Mouse (Mus musculus) heart, embryonic 11.5 days (tissue): ENCODE measurements around the gene Pgm5. TPM values are rescaled to one million over a fixed set of nuclear protein-coding genes. Genes with fewer than 3 reads are reported as not detected.

Experiments
- ATAC-seq: fragments of 200-750 bp; cut with Nextera tagmentation; replicated peaks from 2 replicates; pipeline ENCODE4 v1.8.0; 2017; ENCODE audit warnings: moderate library complexity; ENCODE audit not compliant: insufficient number of reproducible peaks, low FRiP score, low TSS enrichment
- H3K27ac ChIP-seq: fragments of 300-500 bp; sonication (generic); 2 replicates; pipeline ENCODE4 v1.5.1; 2014; ENCODE audit warnings: mild to moderate bottlenecking, low read depth, low read length
- H3K27me3 ChIP-seq: fragments of 300-500 bp; sonication (generic); 2 replicates; pipeline ENCODE4 v1.6.1; 2014; ENCODE audit warnings: mild to moderate bottlenecking, low read length, mixed read lengths; ENCODE audit not compliant: control insufficient read depth, insufficient read depth
- H3K36me3 ChIP-seq: fragments of 300-500 bp; sonication (generic); 2 replicates; pipeline ENCODE4 v1.6.1; 2014; ENCODE audit warnings: mild to moderate bottlenecking, low read length, moderate library complexity, mixed read lengths; ENCODE audit not compliant: control insufficient read depth, insufficient read depth
- H3K4me1 ChIP-seq: fragments of 300-500 bp; sonication (generic); 2 replicates; pipeline ENCODE4 v1.6.1; 2014; ENCODE audit warnings: low read length; ENCODE audit not compliant: control insufficient read depth, insufficient read depth
- H3K4me2 ChIP-seq: fragments of 300-500 bp; sonication (generic); 2 replicates; pipeline ENCODE4 v1.6.1; 2014; ENCODE audit warnings: mild to moderate bottlenecking, moderate library complexity
- H3K4me3 ChIP-seq: fragments of 300-500 bp; sonication (generic); 2 replicates; pipeline ENCODE4 v1.5.1; 2014; ENCODE audit warnings: low read depth, low read length
- H3K9ac ChIP-seq: fragments of 300-500 bp; sonication (generic); 2 replicates; pipeline ENCODE4 v1.6.1; 2014; ENCODE audit warnings: mild to moderate bottlenecking, low read depth, low read length, moderate library complexity
- H3K9me3 ChIP-seq: fragments of 300-500 bp; sonication (generic); replicated peaks from 2 replicates; pipeline ENCODE4 v1.6.1; 2016; ENCODE audit warnings: low read length; ENCODE audit not compliant: control insufficient read depth
- WGBS: fragments of 180-500 bp; shearing (Covaris S2); extraction: QIAGEN DNeasy Blood & Tissue Kit; methylation state at CpG from one replicate; pipeline ENCODE4 v1.1.7; 2014; ENCODE audit not compliant: insufficient replicate concordance; 5-methylcytosine and 5-hydroxymethylcytosine counted together
- polyA plus RNA-seq: library from polyadenylated mRNA; unstranded; fragments of >200 nt; fragmentation: Nextera tagmentation; extraction: Ambion mirVana; gene quantifications from 2 replicates; pipeline ENCODE4 v1.2.1, GENCODE M21; 2014

Gene Pgm5
- polyA plus RNA-seq, 1 experiment from 2014 or later = 6.3 TPM

DNA sequence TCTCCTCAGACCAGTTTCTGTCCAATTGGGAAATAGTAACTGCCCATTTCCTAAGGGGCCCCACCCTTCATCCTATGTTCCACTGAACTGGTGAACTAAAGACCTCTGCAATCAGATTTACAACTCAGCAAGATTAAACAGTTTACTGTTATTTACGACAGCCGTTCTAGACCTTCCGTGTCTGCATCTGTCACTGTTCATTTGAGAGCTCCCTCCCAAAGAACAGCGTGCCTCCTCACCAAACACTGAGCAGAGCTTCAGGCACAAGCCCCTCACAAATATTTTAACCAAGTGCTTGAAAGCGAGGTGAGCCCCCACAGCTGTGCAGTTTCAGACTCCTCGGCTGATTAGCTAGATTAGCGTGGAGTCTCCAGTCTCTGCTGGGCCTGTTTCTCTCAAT, 13.3 kb downstream of the Pgm5 start:
- Histone ChIP-seq H3K36me3 (no peaks in the 10 kb centered on the region), H3K27ac (no peak overlapping the region), H3K9me3 (no peaks in the 10 kb centered on the region), H3K4me2 (no peak overlapping the region), H3K9ac (no peak overlapping the region), H3K4me1 (peaks cover 26% of the 10 kb centered on the region), H3K27me3 (no peaks in the 10 kb centered on the region), H3K4me3 (no peak overlapping the region)
- no peak for ATAC-seq
- 39% methylated on average over 7 of the region's 7 CpGs for WGBS

DNA sequence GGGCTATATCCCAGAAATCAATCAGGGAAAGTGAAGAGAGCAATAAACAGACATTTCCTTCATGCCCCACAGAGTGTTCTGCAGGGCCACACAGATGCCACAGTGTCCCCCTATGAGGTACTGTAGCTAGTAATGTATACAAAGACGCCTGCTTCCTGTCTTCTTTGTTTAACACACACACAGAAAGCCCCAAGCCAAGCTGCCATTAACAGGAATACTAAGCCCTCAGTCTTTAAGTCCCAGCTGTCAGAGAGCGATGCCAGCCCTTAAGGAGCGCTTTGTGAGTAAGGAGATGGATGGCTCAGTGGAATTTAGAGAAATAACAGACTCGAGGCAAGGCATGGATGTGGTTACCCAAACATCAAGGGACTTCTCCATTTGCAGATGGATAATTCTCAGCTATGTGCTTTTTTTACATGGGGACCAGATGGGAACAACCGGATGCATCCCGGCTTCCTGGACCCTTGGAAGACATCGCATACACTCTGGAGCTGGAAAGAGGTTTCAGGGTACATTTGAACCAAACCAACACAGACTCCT, 16.6 kb downstream of the Pgm5 start:
- Histone ChIP-seq H3K9me3 (no peaks in the 10 kb centered on the region), H3K4me3 (no peak overlapping the region), H3K4me2 (no peak overlapping the region), H3K27me3 (no peaks in the 10 kb centered on the region), H3K9ac (no peak overlapping the region), H3K4me1 (peaks cover 14% of the 10 kb centered on the region), H3K27ac (no peak overlapping the region), H3K36me3 (no peaks in the 10 kb centered on the region)
- 50% methylated on average over 7 of the region's 7 CpGs for WGBS
- no peak for ATAC-seq

DNA sequence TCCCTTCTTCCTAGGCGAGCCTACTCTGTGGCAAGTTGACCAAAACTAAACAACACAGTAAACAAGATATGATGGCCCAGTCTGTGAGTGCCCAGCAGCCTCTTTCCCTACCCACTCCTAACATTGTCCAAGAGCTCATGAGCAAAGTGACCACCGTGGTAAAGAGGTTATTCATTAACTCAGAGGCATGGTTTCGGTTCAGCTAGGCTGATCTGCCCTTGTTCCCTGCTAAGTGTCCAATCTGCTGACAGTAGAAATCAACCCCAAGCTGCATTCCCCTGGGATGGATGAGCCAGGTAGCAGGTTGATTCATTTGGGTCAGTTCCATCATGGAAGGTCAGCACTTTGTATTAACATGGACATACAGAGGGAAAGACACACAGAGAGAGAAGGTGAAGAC, 19.6 kb downstream of the Pgm5 start:
- WGBS = 84% methylated on average over 3 of the region's 3 CpGs
- H3K27ac ChIP-seq = no peak overlapping the region
- no peaks in the 10 kb centered on the region for H3K9me3 ChIP-seq

DNA sequence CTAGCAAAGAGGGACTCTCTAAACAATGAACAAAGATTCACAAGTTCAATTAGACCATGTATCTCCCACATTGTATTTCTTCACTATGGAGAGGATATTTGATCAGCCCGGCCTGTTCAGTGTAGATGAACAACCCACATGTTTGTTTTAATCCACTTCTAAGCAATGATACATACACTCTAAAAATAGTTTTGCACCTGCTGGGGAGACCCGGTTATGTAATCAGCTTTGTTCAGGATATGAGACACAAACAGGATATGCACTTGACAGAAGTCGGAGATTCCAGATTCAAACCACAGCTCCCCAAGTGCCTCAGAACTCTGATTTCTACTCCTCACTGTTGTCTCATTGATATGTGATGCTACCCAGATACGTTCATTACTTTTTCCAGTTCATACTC, 37.1 kb downstream of the Pgm5 start:
- Histone ChIP-seq H3K9ac (no peak overlapping the region), H3K4me2 (no peak overlapping the region), H3K27ac (no peak overlapping the region), H3K27me3 (no peaks in the 10 kb centered on the region), H3K4me1 (no peaks in the 10 kb centered on the region), H3K4me3 (no peak overlapping the region), H3K9me3 (no peaks in the 10 kb centered on the region), H3K36me3 (no peaks in the 10 kb centered on the region; the same call in 1 of the 2 replicates)
- WGBS = 66% methylated on average over 4 of the region's 4 CpGs
- ATAC-seq = no peak

More for the DNA sequence above, 19.6 kb downstream of the Pgm5 start:
- no peak overlapping the region for H3K4me3 ChIP-seq
- no peaks in the 10 kb centered on the region for H3K36me3 ChIP-seq
- peaks cover 3% of the 10 kb centered on the region; the same call in 1 of the 2 replicates for H3K4me1 ChIP-seq
- no peaks in the 10 kb centered on the region for H3K27me3 ChIP-seq
- no peak overlapping the region for H3K9ac ChIP-seq
- ATAC-seq = no peak
- H3K4me2 ChIP-seq = no peak overlapping the region

DNA sequence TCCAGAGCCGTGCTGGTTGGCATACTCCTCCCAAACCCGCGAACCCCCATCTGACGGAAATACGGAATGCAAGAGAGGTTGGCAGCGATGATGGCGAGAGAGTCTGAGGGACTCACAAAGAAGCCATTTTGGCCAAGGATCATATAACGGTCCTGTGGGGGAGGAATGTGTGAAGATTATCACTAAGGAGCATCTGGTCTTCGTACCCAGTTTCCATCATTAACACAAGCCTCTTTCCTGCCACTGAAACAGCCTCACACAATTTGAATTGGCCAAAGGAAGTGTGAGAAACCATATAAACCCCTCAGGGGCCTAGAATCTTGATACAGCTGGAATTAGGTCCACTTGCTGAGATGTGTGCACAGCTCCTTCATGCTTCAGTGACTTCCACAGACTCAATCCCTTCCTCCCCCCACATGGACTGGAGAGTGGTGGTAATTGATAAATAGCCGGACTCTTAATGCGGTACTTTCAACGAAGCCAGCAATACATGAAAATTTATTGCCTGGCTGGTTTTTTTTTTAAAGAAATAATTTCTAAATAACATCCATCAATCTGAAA, 45.9 kb downstream of the Pgm5 start:
- ATAC-seq = no peak
- Histone ChIP-seq H3K4me2 (no peak overlapping the region), H3K9ac (no peak overlapping the region), H3K4me1 (0 out of 2 replicates have a peak, but pooled peaks cover 4% of the 10 kb centered on the region), H3K4me3 (no peak overlapping the region), H3K9me3 (no peaks in the 10 kb centered on the region), H3K36me3 (peaks cover 7% of the 10 kb centered on the region), H3K27me3 (no peaks in the 10 kb centered on the region), H3K27ac (no peak overlapping the region)
- WGBS = 75% methylated on average over 12 of the region's 12 CpGs

DNA sequence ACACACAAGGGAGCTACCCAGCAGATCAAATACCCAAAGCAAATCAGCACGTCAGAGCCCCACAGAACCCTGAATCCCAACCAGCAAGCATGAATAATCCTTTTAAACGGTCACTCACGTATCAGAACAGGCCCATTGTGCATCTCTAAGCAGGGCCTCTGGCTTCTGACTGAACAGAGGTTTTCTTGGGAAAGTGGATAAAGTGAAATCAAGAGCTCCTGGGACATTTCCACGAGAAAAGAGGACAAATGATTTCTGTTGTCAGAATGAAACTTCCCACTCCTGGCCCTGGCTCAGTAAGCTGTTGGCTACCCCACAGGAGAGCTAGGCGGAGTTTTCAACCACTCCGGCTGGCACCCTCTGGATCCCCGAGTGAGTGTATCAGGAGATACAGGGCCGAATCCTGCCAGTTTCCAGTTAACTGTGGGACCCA, 48.8 kb downstream of the Pgm5 start:
- Histone ChIP-seq H3K9me3 (no peaks in the 10 kb centered on the region), H3K27me3 (no peaks in the 10 kb centered on the region), H3K4me2 (no peak overlapping the region), H3K4me3 (no peak overlapping the region), H3K4me1 (0 out of 2 replicates have a peak, but pooled peaks cover 4% of the 10 kb centered on the region), H3K27ac (no peak overlapping the region), H3K36me3 (no peaks in the 10 kb centered on the region), H3K9ac (no peak overlapping the region)
- no peak for ATAC-seq
- 74% methylated on average over 8 of the region's 8 CpGs for WGBS

DNA sequence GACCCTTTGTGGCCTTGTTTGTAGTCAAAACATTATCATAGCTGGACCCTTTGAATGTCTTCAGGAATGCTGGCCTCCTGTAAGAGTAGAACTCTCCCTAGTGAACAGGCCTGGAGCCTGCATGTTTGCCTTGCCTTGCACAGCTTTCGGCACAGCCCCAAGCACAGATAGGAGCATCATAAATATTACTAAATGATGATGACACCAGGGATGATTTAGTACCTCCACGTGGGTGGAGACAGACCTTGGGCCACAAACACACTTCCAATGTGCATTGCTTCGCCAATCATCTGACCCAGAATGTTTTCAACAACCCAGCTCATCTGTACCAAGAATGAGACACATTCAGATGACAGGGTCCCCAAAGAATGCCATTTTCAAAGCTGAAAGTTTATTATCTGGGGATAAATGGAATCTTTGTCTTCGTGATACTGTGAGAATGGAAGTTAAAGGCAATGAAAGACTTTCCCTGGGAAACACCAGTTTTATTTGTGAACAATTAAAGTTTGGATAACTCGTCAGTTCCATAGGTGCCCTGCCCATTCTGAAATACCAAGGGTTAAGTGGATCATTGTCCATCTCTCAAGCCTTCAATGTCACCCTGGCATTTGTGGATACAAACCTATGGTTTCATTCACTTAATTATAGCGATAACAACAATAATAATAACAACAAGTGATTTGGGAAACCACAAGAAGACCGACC, 49.4 kb downstream of the Pgm5 start:
- Histone ChIP-seq H3K27ac (no peak overlapping the region), H3K4me1 (0 out of 2 replicates have a peak, but pooled peaks cover 4% of the 10 kb centered on the region), H3K4me2 (no peak overlapping the region), H3K4me3 (no peak overlapping the region), H3K36me3 (no peaks in the 10 kb centered on the region), H3K9me3 (no peaks in the 10 kb centered on the region), H3K27me3 (no peaks in the 10 kb centered on the region), H3K9ac (no peak overlapping the region)
- no peak for ATAC-seq
- WGBS = 81% methylated on average over 7 of the region's 7 CpGs

DNA sequence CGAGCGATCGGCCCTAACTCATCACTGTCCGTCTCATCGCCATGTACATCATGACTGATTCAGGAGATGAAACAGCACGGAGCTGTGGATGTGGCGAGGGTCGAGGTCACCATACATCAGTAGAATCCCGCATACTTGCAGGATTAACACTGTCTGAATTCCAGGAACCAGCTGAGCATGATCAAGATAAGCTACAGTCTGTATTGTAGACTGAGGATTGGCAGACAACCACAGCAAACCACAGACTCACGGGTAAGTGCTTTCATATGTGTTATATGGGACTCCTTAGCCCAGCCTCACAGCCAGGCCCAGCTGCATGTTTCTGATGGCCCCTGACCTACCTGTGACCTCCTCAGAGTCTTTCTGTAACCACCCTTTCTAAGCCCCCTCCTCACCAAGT, 50.2 kb downstream of the Pgm5 start:
- ATAC-seq = no peak
- WGBS = 54% methylated on average over 10 of the region's 10 CpGs

More for the DNA sequence above, 50.2 kb downstream of the Pgm5 start:
- Histone ChIP-seq H3K27ac (no peak overlapping the region), H3K4me3 (no peak overlapping the region), H3K27me3 (no peaks in the 10 kb centered on the region), H3K36me3 (no peaks in the 10 kb centered on the region), H3K9me3 (no peaks in the 10 kb centered on the region), H3K4me2 (no peak overlapping the region), H3K4me1 (0 out of 2 replicates have a peak, but pooled peaks cover 4% of the 10 kb centered on the region), H3K9ac (no peak overlapping the region)
